Comparison of ENCODE assay signal across 8 mouse cellular contexts in genomic region chr1:179961777-179962176, GRCm38 (mm10). TPM values are rescaled to one million over a fixed set of nuclear protein-coding genes. Genes with fewer than 3 reads are reported as not detected.
DNase-seq lines count a peak whose midpoint lies in the region; ATAC-seq and TF ChIP-seq lines count a peak whose summit lies in the region.

No protein-coding gene starts in this region.

- no peak for TF ChIP-seq EP300 in liver, embryonic 14.5 days (IDR thresholded peaks at IDR 0.05; ENCODE audit: low read depth)

- H3K36me3 ChIP-seq in kidney, embryonic 15.5 days: no peaks in the 10 kb centered on the region
- H3K36me3 ChIP-seq in forebrain, postnatal 0 days (ENCODE audit: insufficient read depth): no peaks in the 10 kb centered on the region
- no peaks in the 10 kb centered on the region for H3K36me3 ChIP-seq in liver, embryonic 14.5 days (replicated peaks; ENCODE audit: control insufficient read depth, insufficient read depth, low read depth)

- no peak for ATAC-seq in kidney, embryonic 15.5 days (replicated peaks; ENCODE audit: low FRiP score)
- no peak for ATAC-seq in forebrain, postnatal 0 days
- no peak for ATAC-seq in liver, embryonic 14.5 days (ENCODE audit: insufficient read depth)

- TF ChIP-seq CTCF in forebrain, postnatal 0 days (IDR thresholded peaks at IDR 0.05; ENCODE audit: low read depth): no peak
- TF ChIP-seq CTCF in liver, embryonic 14.5 days (IDR thresholded peaks at IDR 0.05; ENCODE audit: low read depth): no peak

- no peak overlapping the region for H3K27ac ChIP-seq in kidney, embryonic 15.5 days
- no peak overlapping the region for H3K27ac ChIP-seq in forebrain, postnatal 0 days (ENCODE audit: low read depth, low read length)
- H3K27ac ChIP-seq in liver, embryonic 14.5 days: peak overlapping the region; percentile 59

- 40% methylated on average over 4 of the region's 4 CpGs for WGBS in kidney, embryonic 15.5 days
- 41% methylated on average over 4 of the region's 4 CpGs for WGBS in forebrain, postnatal 0 days
- 44% methylated on average over 4 of the region's 4 CpGs for WGBS in liver, embryonic 14.5 days (ENCODE audit: insufficient replicate concordance)

- H3K4me1 ChIP-seq in kidney, embryonic 15.5 days: peaks cover 27% of the 10 kb centered on the region
- H3K4me1 ChIP-seq in forebrain, postnatal 0 days (ENCODE audit: insufficient read depth): peaks cover 11% of the 10 kb centered on the region
- peaks cover 15 to 20% of the 10 kb centered on the region in 2 experiments for H3K4me1 ChIP-seq in liver, embryonic 14.5 days (replicated peaks; ENCODE audit: control insufficient read depth in 2 of 2, insufficient read depth in 2 of 2, low read length in 1 of 2)

- H3K9me3 ChIP-seq in kidney, embryonic 15.5 days (replicated peaks): no peaks in the 10 kb centered on the region
- no peaks in the 10 kb centered on the region for H3K9me3 ChIP-seq in forebrain, postnatal 0 days (ENCODE audit: low read length)
- H3K9me3 ChIP-seq in liver, embryonic 14.5 days (ENCODE audit: control insufficient read depth, low read length): no peaks in the 10 kb centered on the region

- intact Hi-C loops in gastrocnemius, postnatal 14 days (cut with DNase I; ENCODE audit: low total_unique reads): no loop called here

- H3K4me2 ChIP-seq in kidney, embryonic 15.5 days: peak overlapping the region; percentile 80
- H3K4me2 ChIP-seq in forebrain, postnatal 0 days (ENCODE audit: low read depth): peak overlapping the region; percentile 80
- H3K4me2 ChIP-seq in liver, embryonic 14.5 days (ENCODE audit: low read depth): peak overlapping the region; percentile 78

- peak overlapping the region; percentile 83 for H3K4me3 ChIP-seq in kidney, embryonic 15.5 days (replicated peaks)
- peak overlapping the region; percentile 89 for H3K4me3 ChIP-seq in forebrain, postnatal 0 days (ENCODE audit: low read depth, low read length)
- peak overlapping the region; percentile 91 to 99 for H3K4me3 ChIP-seq in liver, embryonic 14.5 days (ENCODE audit: insufficient read depth in 1 of 2, low read depth in 2 of 2, low read length in 2 of 2)

- no peaks in the 10 kb centered on the region for H3K27me3 ChIP-seq in kidney, embryonic 15.5 days
- H3K27me3 ChIP-seq in forebrain, postnatal 0 days (ENCODE audit: insufficient read depth, low read length): no peaks in the 10 kb centered on the region
- H3K27me3 ChIP-seq in liver, embryonic 14.5 days (ENCODE audit: control insufficient read depth, insufficient read depth, low read length): no peaks in the 10 kb centered on the region

- no peak for DNase-seq in kidney, postnatal 25 days
- DNase-seq in brain, adult 2 months (ENCODE audit: low read depth, low spot score): peak; percentile 75
- no peak for DNase-seq in forebrain, postnatal 0 days
- no peak for DNase-seq in liver, embryonic 14.5 days (ENCODE audit: low read depth in 3 of 3, low spot score in 3 of 3)
- DNase-seq in T-cell, adult 2 months (ENCODE audit: low spot score): no peak
- DNase-seq in gastrocnemius, postnatal 14 days: no peak
- no peak for DNase-seq in thymus, postnatal 4 days

- H3K9ac ChIP-seq in kidney, embryonic 15.5 days: peak overlapping the region; percentile 42; the same call in 1 of the 2 replicates
- H3K9ac ChIP-seq in forebrain, postnatal 0 days: peak overlapping the region; percentile 92
- peak overlapping the region; percentile 92 for H3K9ac ChIP-seq in liver, embryonic 14.5 days (replicated peaks)

RNA-seq across cellular contexts. Expression of gene Cdc42bpa, which starts 1.5 kb away (rescaled TPM):
- 18.0 and 18.5 TPM in 2 replicates for polyA plus RNA-seq in kidney, embryonic 15.5 days (2015; fragmentation: Nextera tagmentation; extraction: Ambion mirVana)
- 92.9 and 111 TPM in 2 replicates for total RNA-seq in forebrain, postnatal 0 days (2014; rRNA removed)
- polyA plus RNA-seq in forebrain, postnatal 0 days (2015; fragmentation: Nextera tagmentation; extraction: Ambion mirVana): 14.0 and 25.2 TPM in 2 replicates
- 7.5 and 9.1 TPM in 2 replicates for polyA plus RNA-seq in liver, embryonic 14.5 days (2012; rRNA removed)
- polyA plus RNA-seq in liver, embryonic 14.5 days (2014; fragmentation: Nextera tagmentation; extraction: Ambion mirVana): 8.1 and 8.2 TPM in 2 replicates
- 10 to 100 TPM; 26.5 to 27.3 TPM for total RNA-seq in gastrocnemius, postnatal 14 days (2021)

Comparison
In these comparisons a context has a peak if more than half of its experiments do, and no peak if none do; other contexts are left out.
1. H3K9ac ChIP-seq: peak in every context shown above with its lines; median percentile 92 in forebrain, postnatal 0 days; 92 in liver, embryonic 14.5 days; 42 in kidney, embryonic 15.5 days.